Mouse (Mus musculus): ENCODE data around the gene D130043K22Rik. TPM values are rescaled to one million over a fixed set of nuclear protein-coding genes. Genes with fewer than 3 reads are reported as not detected.

D130043K22Rik gene
- polyA plus RNA-seq, 1 experiment from 2014 or later, result 1.1 TPM

DNA sequence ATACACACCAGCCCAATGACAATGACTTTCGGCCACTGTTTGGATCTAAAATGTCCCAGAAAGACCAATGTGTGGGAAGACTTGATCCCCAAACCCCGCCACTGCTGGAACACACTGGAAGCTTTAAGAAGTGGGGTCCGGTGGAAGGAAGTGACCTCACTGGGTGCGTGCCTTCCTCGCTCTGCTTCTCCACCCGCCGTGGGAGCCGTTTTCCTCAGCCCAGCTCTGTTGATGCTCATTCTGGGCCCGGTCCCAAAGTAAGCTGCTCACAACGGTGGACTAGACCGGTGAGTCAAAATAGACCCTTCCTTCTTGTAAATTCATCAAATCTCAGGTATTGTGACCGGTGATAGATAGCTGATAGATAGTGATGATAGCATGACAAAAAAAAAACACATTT is 60.5 kb downstream of the D130043K22Rik start:
- H3K9me3 ChIP-seq (ENCODE audit: control insufficient read depth, low read length), result no peaks in the 10 kb centered on the region
- H3K4me1 ChIP-seq (ENCODE audit: control insufficient read depth, insufficient read depth, low read length), result no peaks in the 10 kb centered on the region
- H3K27ac ChIP-seq (ENCODE audit: low read depth, low read length), result no peak overlapping the region
- 94% methylated on average over 12 of the region's 12 CpGs for WGBS
- no peak for DNase-seq (ENCODE audit: low spot score, missing footprints)
- H3K9ac ChIP-seq (ENCODE audit: low read length), result no peak overlapping the region
- H3K4me2 ChIP-seq, result no peak overlapping the region
- H3K27me3 ChIP-seq (ENCODE audit: control insufficient read depth, insufficient read depth, low read length), result no peaks in the 10 kb centered on the region
- H3K36me3 ChIP-seq (ENCODE audit: control insufficient read depth, insufficient read depth, low read length), result no peaks in the 10 kb centered on the region
- ATAC-seq (ENCODE audit: low FRiP score), result no peak
- no peak overlapping the region for H3K4me3 ChIP-seq (ENCODE audit: low read depth, low read length)

DNA sequence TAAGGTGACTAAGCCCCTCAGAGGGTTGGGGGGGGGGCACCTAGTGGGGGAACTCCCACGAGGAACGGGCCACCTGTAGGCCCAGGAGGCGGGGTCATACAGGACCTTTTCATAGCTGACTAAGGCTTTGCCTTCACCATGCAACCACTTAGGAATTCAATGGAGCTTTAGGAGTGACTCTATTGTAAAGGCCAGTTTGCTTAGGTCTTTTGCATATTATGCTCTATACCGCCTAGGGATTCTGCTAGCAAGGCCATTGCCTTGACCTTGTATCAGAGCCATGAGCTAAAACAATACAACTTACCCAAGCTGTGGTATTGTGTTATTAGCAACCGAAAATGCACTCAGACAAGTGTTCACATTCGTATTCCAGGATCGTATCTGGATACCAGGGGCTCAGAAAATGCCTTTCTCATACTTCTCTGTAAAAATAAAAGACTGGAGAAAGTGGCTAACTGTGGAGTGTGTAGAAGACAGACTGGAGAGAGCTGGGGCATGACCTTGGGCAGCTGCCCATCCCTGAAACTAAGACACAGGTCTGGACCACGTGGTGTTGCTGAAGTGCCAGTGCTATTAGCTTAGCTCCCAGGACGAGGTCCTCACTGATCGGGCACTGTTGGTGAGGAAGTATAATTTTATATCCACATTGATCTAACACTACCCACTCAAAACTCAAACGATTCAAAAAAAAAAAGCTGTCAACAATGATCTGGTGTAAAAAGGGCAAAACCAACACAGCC is 62.1 kb downstream of the D130043K22Rik start:
- H3K27me3 ChIP-seq (ENCODE audit: control insufficient read depth, insufficient read depth, low read length), result no peaks in the 10 kb centered on the region
- H3K4me3 ChIP-seq (ENCODE audit: low read depth, low read length), result no peak overlapping the region
- 73% methylated on average over 11 of the region's 11 CpGs for whole genome bisulfite sequencing
- H3K9me3 ChIP-seq (ENCODE audit: control insufficient read depth, low read length), result no peaks in the 10 kb centered on the region
- ATAC-seq (ENCODE audit: low FRiP score) (no peak), DNase-seq (ENCODE audit: low spot score, missing footprints) (no peak)
- no peak overlapping the region for H3K9ac ChIP-seq (ENCODE audit: low read length)
- no peak overlapping the region for H3K4me2 ChIP-seq
- H3K4me1 ChIP-seq (ENCODE audit: control insufficient read depth, insufficient read depth, low read length), result no peaks in the 10 kb centered on the region
- H3K36me3 ChIP-seq (ENCODE audit: control insufficient read depth, insufficient read depth, low read length), result no peaks in the 10 kb centered on the region; the same call in 1 of the 2 replicates
- H3K27ac ChIP-seq (ENCODE audit: low read depth, low read length), result no peak overlapping the region

DNA sequence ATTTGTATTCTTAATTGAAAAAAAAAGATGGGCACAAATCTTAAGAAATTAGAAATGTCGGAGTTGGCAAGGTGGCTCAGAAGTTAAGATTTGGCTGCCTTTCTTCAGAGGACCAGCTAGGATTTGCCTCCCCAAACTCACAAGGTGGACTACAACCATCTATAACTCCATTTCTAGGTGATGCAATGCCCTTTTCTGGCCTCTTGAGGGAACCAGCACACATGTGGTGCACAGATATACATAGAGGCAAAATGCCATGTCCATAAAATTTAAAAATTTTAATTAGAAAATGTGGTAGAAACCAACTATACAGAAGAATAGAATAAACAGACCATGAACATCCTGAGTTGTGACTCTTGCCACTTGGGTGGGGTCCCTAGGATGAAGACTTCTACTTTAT is 64.2 kb downstream of the D130043K22Rik start:
- WGBS, result 94% methylated on average over 1 of the region's 1 CpGs

DNA sequence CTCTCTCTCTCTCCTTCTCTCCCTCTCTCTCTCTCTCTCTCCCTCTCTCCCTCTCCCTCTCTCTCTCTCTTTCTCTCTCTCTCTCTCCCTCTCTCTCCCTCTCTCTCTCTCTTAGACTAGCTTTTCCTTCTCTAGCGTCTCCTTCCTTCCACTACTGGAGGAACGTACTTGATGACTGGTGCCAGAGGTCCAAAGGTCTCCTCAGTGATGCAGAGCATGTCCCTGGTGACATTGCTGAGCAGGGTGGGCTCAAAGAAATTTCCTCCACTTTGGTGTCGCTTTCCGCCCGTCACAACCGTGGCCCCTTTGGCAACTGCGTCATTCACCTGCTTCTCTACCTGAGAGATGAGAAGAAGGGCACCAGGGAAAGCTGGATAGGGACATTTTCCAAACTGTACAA is 68.6 kb downstream of the D130043K22Rik start:
- H3K9ac ChIP-seq (ENCODE audit: low read length), result no peak overlapping the region
- H3K27me3 ChIP-seq (ENCODE audit: control insufficient read depth, insufficient read depth, low read length), result no peaks in the 10 kb centered on the region
- no peak overlapping the region for H3K4me2 ChIP-seq
- no peaks in the 10 kb centered on the region for H3K9me3 ChIP-seq (ENCODE audit: control insufficient read depth, low read length)
- no peaks in the 10 kb centered on the region; the same call in 1 of the 2 replicates for H3K36me3 ChIP-seq (ENCODE audit: control insufficient read depth, insufficient read depth, low read length)
- no peak overlapping the region for H3K4me3 ChIP-seq (ENCODE audit: low read depth, low read length)
- DNase-seq (ENCODE audit: low spot score, missing footprints) (no peak), ATAC-seq (ENCODE audit: low FRiP score) (no peak)
- WGBS, result 92% methylated on average over 7 of the region's 7 CpGs
- H3K27ac ChIP-seq (ENCODE audit: low read depth, low read length), result no peak overlapping the region
- no peaks in the 10 kb centered on the region for H3K4me1 ChIP-seq (ENCODE audit: control insufficient read depth, insufficient read depth, low read length)

More for the DNA sequence above, 64.2 kb downstream of the D130043K22Rik start:
- no peaks in the 10 kb centered on the region for H3K27me3 ChIP-seq (ENCODE audit: control insufficient read depth, insufficient read depth, low read length)
- no peaks in the 10 kb centered on the region for H3K4me1 ChIP-seq (ENCODE audit: control insufficient read depth, insufficient read depth, low read length)
- H3K4me2 ChIP-seq, result no peak overlapping the region
- no peak overlapping the region for H3K27ac ChIP-seq (ENCODE audit: low read depth, low read length)
- ATAC-seq (ENCODE audit: low FRiP score) (no peak), DNase-seq (ENCODE audit: low spot score, missing footprints) (no peak)
- no peak overlapping the region for H3K9ac ChIP-seq (ENCODE audit: low read length)
- no peaks in the 10 kb centered on the region; the same call in 1 of the 2 replicates for H3K36me3 ChIP-seq (ENCODE audit: control insufficient read depth, insufficient read depth, low read length)
- H3K4me3 ChIP-seq (ENCODE audit: low read depth, low read length), result no peak overlapping the region
- H3K9me3 ChIP-seq (ENCODE audit: control insufficient read depth, low read length), result no peaks in the 10 kb centered on the region

DNA sequence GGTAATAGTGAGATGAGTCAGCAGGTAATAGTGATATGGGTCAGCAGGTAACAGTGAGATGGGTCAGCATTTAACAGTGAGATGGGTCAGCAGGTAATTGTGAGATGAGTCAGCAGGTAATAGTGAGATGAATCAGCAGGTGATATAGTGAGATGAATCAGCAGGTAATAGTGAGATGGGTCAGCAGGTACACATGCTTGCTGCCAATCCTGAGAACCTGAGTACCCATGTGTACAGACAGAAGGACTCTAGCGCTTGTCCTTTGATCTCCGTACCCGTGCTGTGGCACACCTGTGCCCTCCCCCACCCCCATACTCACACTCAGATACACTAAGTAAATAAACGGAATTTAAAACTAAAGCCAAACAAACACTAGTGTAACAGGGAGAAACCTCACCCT is 70.0 kb downstream of the D130043K22Rik start:
- no peak overlapping the region for H3K4me2 ChIP-seq
- no peak overlapping the region for H3K4me3 ChIP-seq (ENCODE audit: low read depth, low read length)
- H3K36me3 ChIP-seq (ENCODE audit: control insufficient read depth, insufficient read depth, low read length), result no peaks in the 10 kb centered on the region; the same call in 1 of the 2 replicates
- no peak overlapping the region for H3K27ac ChIP-seq (ENCODE audit: low read depth, low read length)
- ATAC-seq (ENCODE audit: low FRiP score), result no peak
- H3K4me1 ChIP-seq (ENCODE audit: control insufficient read depth, insufficient read depth, low read length), result no peaks in the 10 kb centered on the region
- H3K9me3 ChIP-seq (ENCODE audit: control insufficient read depth, low read length), result no peaks in the 10 kb centered on the region
- 92% methylated on average over 4 of the region's 4 CpGs for WGBS
- no peak overlapping the region for H3K9ac ChIP-seq (ENCODE audit: low read length)
- no peak for DNase-seq (ENCODE audit: low spot score, missing footprints)
- H3K27me3 ChIP-seq (ENCODE audit: control insufficient read depth, insufficient read depth, low read length), result no peaks in the 10 kb centered on the region

DNA sequence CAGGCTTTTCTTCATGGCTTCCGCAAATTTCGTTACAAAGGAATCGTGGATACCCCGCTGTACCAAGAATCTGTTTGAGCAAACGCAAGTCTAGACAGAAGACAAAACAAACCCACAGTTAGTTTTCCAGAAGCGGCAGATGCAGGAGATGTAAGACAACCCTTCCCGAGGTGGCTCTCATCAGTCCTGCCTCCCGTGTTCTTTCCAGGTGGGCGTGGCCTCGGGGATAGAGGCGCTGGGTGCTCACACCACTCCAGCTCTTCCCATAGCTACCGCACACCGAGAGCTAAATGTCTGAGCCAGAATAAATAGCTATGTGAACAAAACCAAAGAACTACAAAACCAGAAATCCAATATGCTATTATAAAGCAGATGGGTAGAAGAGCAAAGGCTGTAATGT is 70.9 kb downstream of the D130043K22Rik start:
- H3K9me3 ChIP-seq (ENCODE audit: control insufficient read depth, low read length), result no peaks in the 10 kb centered on the region
- H3K27me3 ChIP-seq (ENCODE audit: control insufficient read depth, insufficient read depth, low read length), result no peaks in the 10 kb centered on the region
- H3K27ac ChIP-seq (ENCODE audit: low read depth, low read length), result no peak overlapping the region
- no peak for DNase-seq (ENCODE audit: low spot score, missing footprints)
- H3K36me3 ChIP-seq (ENCODE audit: control insufficient read depth, insufficient read depth, low read length), result no peaks in the 10 kb centered on the region; the same call in 1 of the 2 replicates
- WGBS, result 70% methylated on average over 13 of the region's 13 CpGs
- no peak overlapping the region for H3K9ac ChIP-seq (ENCODE audit: low read length)
- no peaks in the 10 kb centered on the region for H3K4me1 ChIP-seq (ENCODE audit: control insufficient read depth, insufficient read depth, low read length)
- H3K4me3 ChIP-seq (ENCODE audit: low read depth, low read length), result no peak overlapping the region
- ATAC-seq (ENCODE audit: low FRiP score), result no peak
- H3K4me2 ChIP-seq, result no peak overlapping the region

DNA sequence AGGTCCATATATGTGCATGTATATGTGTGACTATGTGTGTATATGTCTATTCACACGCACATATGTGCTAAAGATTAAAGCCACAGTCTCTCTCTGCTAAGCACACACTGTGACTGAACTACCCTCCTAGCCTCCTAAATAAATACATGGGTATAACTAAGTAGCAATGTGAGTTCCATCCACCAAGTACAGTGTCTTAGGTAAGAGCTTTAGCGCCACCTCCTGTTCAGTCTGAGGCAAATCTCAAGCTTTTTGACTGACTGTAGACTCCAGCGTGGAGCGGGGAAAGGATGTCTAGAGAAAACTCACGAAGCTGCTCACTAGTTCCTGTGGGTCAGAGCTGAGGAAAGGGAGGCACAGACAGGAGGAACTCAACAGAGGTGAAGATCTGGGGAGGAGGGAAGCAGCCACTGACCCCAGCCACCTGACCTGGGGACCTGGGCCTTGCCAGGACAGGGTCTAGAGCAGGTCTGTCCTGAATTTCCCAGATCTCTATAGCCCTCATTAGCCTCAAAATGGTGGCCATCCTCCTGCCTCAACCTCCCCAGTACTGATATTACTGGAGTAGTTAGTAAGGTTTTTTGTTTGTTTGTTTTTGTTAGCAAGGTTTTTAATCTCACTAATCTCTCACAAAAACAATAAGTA is 75.5 kb downstream of the D130043K22Rik start:
- no peak for DNase-seq (ENCODE audit: low spot score, missing footprints)
- H3K4me1 ChIP-seq (ENCODE audit: control insufficient read depth, insufficient read depth, low read length), result no peaks in the 10 kb centered on the region
- H3K4me2 ChIP-seq, result no peak overlapping the region
- no peak overlapping the region for H3K27ac ChIP-seq (ENCODE audit: low read depth, low read length)
- H3K27me3 ChIP-seq (ENCODE audit: control insufficient read depth, insufficient read depth, low read length), result no peaks in the 10 kb centered on the region
- ATAC-seq (ENCODE audit: low FRiP score), result peak; percentile 72
- 38% methylated on average over 5 of the region's 5 CpGs for WGBS
- H3K9ac ChIP-seq (ENCODE audit: low read length), result no peak overlapping the region
- no peaks in the 10 kb centered on the region for H3K36me3 ChIP-seq (ENCODE audit: control insufficient read depth, insufficient read depth, low read length)
- no peak overlapping the region for H3K4me3 ChIP-seq (ENCODE audit: low read depth, low read length)
- no peaks in the 10 kb centered on the region for H3K9me3 ChIP-seq (ENCODE audit: control insufficient read depth, low read length)

DNA sequence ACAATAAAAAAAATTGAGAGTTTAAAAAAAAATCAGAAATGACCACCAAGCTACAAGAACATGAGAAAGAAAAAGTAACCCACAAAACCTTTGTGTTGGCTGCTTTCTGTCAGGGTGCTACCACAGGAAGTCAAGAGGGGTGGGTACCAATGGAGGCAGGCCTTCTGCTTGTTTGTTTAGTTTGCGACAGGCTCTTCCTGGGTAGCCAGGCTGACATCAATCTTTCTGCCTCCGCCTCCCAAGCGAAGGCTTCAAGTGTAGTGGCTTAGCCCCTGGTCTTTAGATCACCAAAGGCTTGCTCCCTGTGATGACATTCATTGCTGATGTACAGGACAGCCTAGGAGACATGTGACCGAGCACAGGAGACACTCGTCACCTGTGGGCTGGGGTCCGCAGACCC is 76.3 kb downstream of the D130043K22Rik start:
- WGBS, result 85% methylated on average over 6 of the region's 6 CpGs
- no peak for DNase-seq (ENCODE audit: low spot score, missing footprints)
- H3K9ac ChIP-seq (ENCODE audit: low read length), result no peak overlapping the region
- H3K27me3 ChIP-seq (ENCODE audit: control insufficient read depth, insufficient read depth, low read length), result no peaks in the 10 kb centered on the region
- no peak for ATAC-seq (ENCODE audit: low FRiP score)
- no peaks in the 10 kb centered on the region for H3K9me3 ChIP-seq (ENCODE audit: control insufficient read depth, low read length)
- H3K4me1 ChIP-seq (ENCODE audit: control insufficient read depth, insufficient read depth, low read length), result no peaks in the 10 kb centered on the region
- no peak overlapping the region for H3K27ac ChIP-seq (ENCODE audit: low read depth, low read length)
- H3K36me3 ChIP-seq (ENCODE audit: control insufficient read depth, insufficient read depth, low read length), result no peaks in the 10 kb centered on the region
- no peak overlapping the region for H3K4me2 ChIP-seq
- H3K4me3 ChIP-seq (ENCODE audit: low read depth, low read length), result no peak overlapping the region

DNA sequence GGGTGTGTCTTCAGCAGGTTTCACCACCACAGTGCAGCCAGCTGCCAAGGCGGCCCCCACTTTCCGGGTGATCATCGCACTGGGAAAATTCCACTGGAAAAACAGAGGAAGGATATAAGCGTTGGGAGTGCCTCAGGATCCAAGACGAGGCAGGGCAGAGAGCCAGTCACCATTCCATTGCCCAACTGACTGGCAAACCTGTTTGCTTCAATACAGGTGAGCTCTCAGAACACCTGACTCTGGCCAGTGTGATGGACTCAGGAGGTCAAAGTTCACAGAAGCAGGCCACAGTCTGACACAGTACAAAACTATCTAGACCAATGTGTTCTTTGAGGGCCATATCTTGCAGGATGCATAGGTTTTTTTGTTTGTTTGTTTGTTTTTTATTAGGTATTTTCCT is 79.1 kb downstream of the D130043K22Rik start:
- no peak for ATAC-seq (ENCODE audit: low FRiP score)
- Histone ChIP-seq H3K4me1 (ENCODE audit: control insufficient read depth, insufficient read depth, low read length) (no peaks in the 10 kb centered on the region), H3K27me3 (ENCODE audit: control insufficient read depth, insufficient read depth, low read length) (no peaks in the 10 kb centered on the region), H3K27ac (ENCODE audit: low read depth, low read length) (no peak overlapping the region), H3K4me2 (no peak overlapping the region), H3K9ac (ENCODE audit: low read length) (no peak overlapping the region), H3K9me3 (ENCODE audit: control insufficient read depth, low read length) (no peaks in the 10 kb centered on the region), H3K4me3 (ENCODE audit: low read depth, low read length) (no peak overlapping the region), H3K36me3 (ENCODE audit: control insufficient read depth, insufficient read depth, low read length) (no peaks in the 10 kb centered on the region)
- DNase-seq (ENCODE audit: low spot score, missing footprints), result no peak
- WGBS, result 94% methylated on average over 5 of the region's 5 CpGs

Measured in midbrain, embryonic 11.5 days (tissue).